Mouse (Mus musculus) midbrain, embryonic 16.5 days (tissue): ENCODE results near the gene Pde9a. TPM values are rescaled to one million over a fixed set of nuclear protein-coding genes. Genes with fewer than 3 reads are reported as not detected.
A peak's percentile ranks its signal among the peaks of the same experiment; 100 is the strongest.

ENCODE experiments used
- ATAC-seq: fragments of 200-750 bp; cut with Nextera tagmentation; 2 replicates; pipeline ENCODE4 v1.8.0; 2017; ENCODE audit warnings: moderate TSS enrichment
- H3K27ac ChIP-seq: fragments of 300-500 bp; sonication (generic); 2 replicates; pipeline ENCODE4 v1.5.1; 2014; ENCODE audit warnings: mild to moderate bottlenecking, low read length, mixed read lengths
- H3K27me3 ChIP-seq: fragments of 300-500 bp; sonication (generic); 2 replicates; pipeline ENCODE4 v1.6.1; 2014; ENCODE audit warnings: low read depth, low read length, mixed read lengths; ENCODE audit not compliant: control insufficient read depth, insufficient read depth
- H3K36me3 ChIP-seq: fragments of 300-500 bp; sonication (generic); 2 replicates; pipeline ENCODE4 v1.6.1; 2014; ENCODE audit warnings: mild to moderate bottlenecking, low read length, moderate library complexity, mixed read lengths; ENCODE audit not compliant: control insufficient read depth, insufficient read depth
- H3K4me1 ChIP-seq: fragments of 300-500 bp; sonication (generic); 2 replicates; pipeline ENCODE4 v1.6.1; 2014; ENCODE audit warnings: mild to moderate bottlenecking, low read length, mixed read lengths; ENCODE audit not compliant: control insufficient read depth, insufficient read depth
- H3K4me2 ChIP-seq: fragments of 300-500 bp; sonication (generic); 2 replicates; pipeline ENCODE4 v1.6.1; 2014; ENCODE audit warnings: mild to moderate bottlenecking, low read length, mixed read lengths
- H3K4me3 ChIP-seq: fragments of 300-500 bp; sonication (generic); 2 replicates; pipeline ENCODE4 v1.5.1; 2014; ENCODE audit warnings: low read depth, mild to moderate bottlenecking, low read length, moderate library complexity, mixed read lengths
- H3K9ac ChIP-seq: fragments of 300-500 bp; sonication (generic); 2 replicates; pipeline ENCODE4 v1.6.1; 2014; ENCODE audit warnings: low read depth, low read length, mixed read lengths
- H3K9me3 ChIP-seq: fragments of 300-500 bp; sonication (generic); replicated peaks from 2 replicates; pipeline ENCODE4 v1.6.1; 2014; ENCODE audit warnings: mild to moderate bottlenecking, low read length, mixed read lengths; ENCODE audit not compliant: control insufficient read depth, poor library complexity, severe bottlenecking
- WGBS: fragments of 180-500 bp; shearing (Covaris S2); extraction: QIAGEN DNeasy Blood & Tissue Kit; methylation state at CpG from one replicate; pipeline ENCODE4 v1.1.7; 2014; 5-methylcytosine and 5-hydroxymethylcytosine counted together
- polyA plus RNA-seq: library from polyadenylated mRNA; unstranded; fragments of >200 nt; fragmentation: Nextera tagmentation; extraction: Ambion mirVana; gene quantifications from 2 replicates; pipeline ENCODE4 v1.2.1, GENCODE M21; 2015

The Pde9a gene
- polyA plus RNA-seq, 1 experiment from 2014 or later, result 33.1 TPM

DNA sequence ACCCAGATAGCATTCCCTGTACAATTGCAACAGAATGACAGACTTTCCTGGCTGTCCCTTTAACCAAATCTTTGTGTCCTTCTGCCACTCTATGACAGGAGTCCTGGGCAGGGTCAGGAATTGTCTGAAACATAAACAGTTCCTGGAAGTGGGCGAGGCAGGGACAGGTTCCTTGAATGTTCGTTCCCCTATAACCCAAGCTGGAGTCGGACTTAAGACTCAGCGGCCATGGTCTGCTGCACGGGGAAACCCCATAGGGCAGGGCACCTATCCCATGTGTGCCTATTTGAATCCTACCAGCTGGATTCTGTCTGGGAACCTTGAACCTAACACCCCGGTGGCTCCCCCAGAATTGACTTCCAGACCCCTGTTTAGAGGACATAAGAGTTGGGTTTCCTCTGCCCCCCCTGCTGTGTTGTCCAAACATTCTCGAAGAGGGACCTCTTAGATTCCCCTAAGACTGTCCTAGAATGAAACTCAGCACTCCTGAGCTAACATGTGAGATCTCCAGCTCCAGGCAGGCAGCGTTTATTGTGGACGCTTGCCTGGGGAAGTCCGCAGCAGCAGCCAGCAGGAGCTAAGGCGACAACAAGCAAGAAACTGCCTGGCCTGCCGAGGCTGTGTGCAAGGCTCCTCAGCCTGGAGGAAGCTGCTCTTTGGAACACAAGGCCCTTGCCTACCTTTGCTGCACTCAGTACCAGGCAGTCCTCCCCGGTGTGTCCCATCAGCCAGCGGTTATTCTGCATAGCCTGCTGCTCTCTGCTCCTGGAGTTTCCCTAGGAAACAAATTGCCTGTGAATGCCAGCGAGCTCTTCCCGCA, 48.2 kb downstream of the Pde9a start:
- Histone ChIP-seq H3K9ac (peak overlapping the region; percentile 41), H3K36me3 (peaks cover 8% of the 10 kb centered on the region), H3K4me2 (peak overlapping the region; percentile 32), H3K9me3 (no peaks in the 10 kb centered on the region), H3K4me3 (no peak overlapping the region), H3K4me1 (peaks cover 23% of the 10 kb centered on the region), H3K27me3 (0 out of 2 replicates have a peak, but pooled peaks cover 2% of the 10 kb centered on the region), H3K27ac (peak overlapping the region; percentile 72)
- WGBS, result 12% methylated on average over 16 of the region's 16 CpGs
- peak; percentile 46; the same call in 1 of the 2 replicates for ATAC-seq

DNA sequence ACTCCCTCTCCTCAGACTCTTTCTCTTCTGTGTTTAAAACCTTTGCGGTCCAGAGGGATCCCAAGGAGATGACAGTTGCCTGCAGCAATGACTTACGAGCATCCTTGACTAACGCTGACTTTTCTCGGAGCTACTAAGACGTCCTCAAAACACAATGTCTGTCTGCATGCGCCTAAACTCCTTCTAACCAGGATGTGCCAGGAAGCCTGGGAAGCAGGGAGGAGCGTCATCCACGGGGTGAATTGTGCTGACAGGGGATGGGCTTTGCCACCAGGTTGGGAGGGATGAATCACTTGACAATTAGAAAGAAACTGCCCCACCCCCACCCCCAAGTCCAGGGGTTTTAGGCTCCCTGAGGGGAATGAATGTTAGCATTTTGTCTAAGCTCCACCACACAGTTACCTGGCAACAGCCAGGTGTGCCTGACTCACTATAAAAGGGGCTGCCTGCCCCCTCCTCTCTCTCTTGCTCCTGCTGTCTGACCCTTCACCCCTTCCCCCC, 48.9 kb downstream of the Pde9a start:
- H3K4me3 ChIP-seq, result no peak overlapping the region
- H3K9ac ChIP-seq, result peak overlapping the region; percentile 41
- peak overlapping the region; percentile 32 for H3K4me2 ChIP-seq
- H3K36me3 ChIP-seq, result peaks cover 5% of the 10 kb centered on the region
- peak overlapping the region; percentile 72 for H3K27ac ChIP-seq
- ATAC-seq, result peak; percentile 31; the same call in 1 of the 2 replicates
- 0 out of 2 replicates have a peak, but pooled peaks cover 2% of the 10 kb centered on the region for H3K27me3 ChIP-seq
- no peaks in the 10 kb centered on the region for H3K9me3 ChIP-seq
- peaks cover 23% of the 10 kb centered on the region for H3K4me1 ChIP-seq
- WGBS, result 6% methylated on average over 8 of the region's 8 CpGs

DNA sequence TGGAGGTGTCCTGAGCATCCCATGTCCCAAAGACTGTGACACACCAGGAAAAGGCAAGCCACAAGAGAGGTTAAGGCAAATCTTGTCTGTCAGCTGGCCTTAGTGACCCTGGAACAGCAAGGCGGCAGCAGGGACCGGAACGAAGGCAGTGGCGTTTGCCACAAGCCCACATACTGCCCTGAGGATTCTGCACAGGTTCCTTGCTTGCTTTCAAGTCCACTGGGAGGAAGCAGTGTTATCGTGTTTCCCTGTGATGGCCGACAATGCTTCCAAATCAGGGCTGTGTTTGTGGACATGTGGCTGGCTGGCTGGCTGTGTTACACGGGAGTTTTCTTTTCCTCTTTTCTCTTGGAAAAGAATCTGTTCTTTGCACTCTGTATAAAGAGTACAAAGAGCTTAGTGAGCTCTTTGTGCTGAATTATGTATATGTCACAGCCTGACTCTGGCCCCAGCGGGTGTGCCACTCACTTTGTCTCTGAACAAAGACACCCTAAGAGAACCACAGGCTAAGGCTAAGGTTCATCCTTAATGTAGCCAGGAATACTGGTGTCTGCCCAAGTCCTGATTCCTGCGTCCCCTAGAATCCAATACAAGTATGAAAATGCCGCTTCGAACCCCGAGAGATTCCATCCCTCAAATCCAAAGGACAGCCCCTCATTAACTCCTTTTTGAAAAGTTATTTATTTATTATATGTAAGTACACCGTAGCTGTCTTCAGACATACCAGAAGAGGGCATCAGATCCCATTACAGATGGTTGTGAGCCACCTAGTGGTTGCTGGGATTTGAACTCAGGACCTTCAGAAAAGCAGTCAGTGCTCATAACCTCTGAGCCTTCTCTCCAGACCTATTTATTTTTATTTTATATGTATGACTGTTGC, 50.2 kb downstream of the Pde9a start:
- H3K27ac ChIP-seq, result peak overlapping the region; percentile 60
- H3K4me3 ChIP-seq, result no peak overlapping the region
- 0 out of 2 replicates have a peak, but pooled peaks cover 2% of the 10 kb centered on the region for H3K27me3 ChIP-seq
- H3K9me3 ChIP-seq, result no peaks in the 10 kb centered on the region
- H3K4me1 ChIP-seq, result peaks cover 23% of the 10 kb centered on the region
- ATAC-seq, result no peak
- no peak overlapping the region for H3K4me2 ChIP-seq
- H3K9ac ChIP-seq, result no peak overlapping the region; the same call in 1 of the 2 replicates
- no peaks in the 10 kb centered on the region for H3K36me3 ChIP-seq
- 19% methylated on average over 13 of the region's 13 CpGs for WGBS

DNA sequence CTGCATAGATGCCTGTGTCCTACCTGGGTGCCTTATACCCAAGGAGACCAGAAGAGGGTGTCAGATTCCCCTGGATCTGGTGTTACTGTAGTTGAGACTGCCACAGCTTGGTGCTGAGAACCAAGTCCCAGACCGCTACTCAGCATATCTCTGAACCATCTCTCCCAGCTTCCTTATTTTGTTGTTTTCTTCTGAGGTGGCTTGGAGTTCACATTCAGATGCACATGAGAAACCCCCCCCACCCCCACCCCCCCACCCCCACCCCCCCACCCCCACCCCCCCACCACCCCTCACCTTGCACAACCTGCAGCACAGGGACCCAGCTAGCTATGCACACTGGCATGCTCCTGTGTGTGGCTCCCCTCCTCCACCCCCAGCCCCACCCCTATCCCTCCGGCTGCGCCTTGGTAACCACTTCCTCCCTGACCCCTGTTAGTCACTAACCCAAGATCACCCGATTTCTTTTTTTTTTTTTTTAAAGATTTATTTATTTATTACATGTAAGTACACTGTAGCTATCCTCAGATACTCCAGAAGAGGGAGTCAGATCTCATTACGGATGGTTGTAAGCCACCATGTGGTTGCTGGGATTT, 50.9 kb downstream of the Pde9a start:
- WGBS, result 91% methylated on average over 4 of the region's 5 CpGs
- no peak for ATAC-seq
- no peak overlapping the region for H3K9ac ChIP-seq
- H3K4me3 ChIP-seq, result no peak overlapping the region
- H3K4me2 ChIP-seq, result no peak overlapping the region
- peaks cover 23% of the 10 kb centered on the region for H3K4me1 ChIP-seq
- no peaks in the 10 kb centered on the region for H3K36me3 ChIP-seq
- no peaks in the 10 kb centered on the region; the same call in 1 of the 2 replicates for H3K9me3 ChIP-seq
- 0 out of 2 replicates have a peak, but pooled peaks cover 2% of the 10 kb centered on the region for H3K27me3 ChIP-seq
- H3K27ac ChIP-seq, result no peak overlapping the region

DNA sequence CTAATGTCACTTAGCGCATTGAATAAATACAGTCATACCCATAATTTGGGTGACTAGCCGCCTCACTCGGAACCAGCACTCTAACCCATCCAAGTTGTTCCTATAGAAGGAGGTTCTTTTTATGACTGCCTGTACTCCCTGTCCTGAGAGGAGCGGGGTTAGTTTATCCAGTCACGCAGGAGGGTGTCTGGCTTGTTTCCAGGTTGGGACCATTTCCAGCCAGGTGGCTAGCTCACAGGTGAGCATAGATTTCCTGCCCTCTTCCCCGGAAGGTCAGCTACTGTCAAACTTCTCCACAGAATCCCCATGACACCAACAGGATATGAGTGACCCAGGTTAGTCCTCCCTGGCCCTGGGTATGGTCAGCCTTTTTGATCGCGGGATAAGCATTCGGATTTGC, 51.5 kb downstream of the Pde9a start:
- H3K9ac ChIP-seq, result no peak overlapping the region
- 0 out of 2 replicates have a peak, but pooled peaks cover 2% of the 10 kb centered on the region for H3K27me3 ChIP-seq
- no peak for ATAC-seq
- H3K9me3 ChIP-seq, result no peaks in the 10 kb centered on the region; the same call in 1 of the 2 replicates
- no peak overlapping the region for H3K4me3 ChIP-seq
- no peak overlapping the region for H3K4me2 ChIP-seq
- H3K4me1 ChIP-seq, result peaks cover 23% of the 10 kb centered on the region
- 93% methylated on average over 9 of the region's 9 CpGs for WGBS
- H3K27ac ChIP-seq, result no peak overlapping the region
- H3K36me3 ChIP-seq, result no peaks in the 10 kb centered on the region

DNA sequence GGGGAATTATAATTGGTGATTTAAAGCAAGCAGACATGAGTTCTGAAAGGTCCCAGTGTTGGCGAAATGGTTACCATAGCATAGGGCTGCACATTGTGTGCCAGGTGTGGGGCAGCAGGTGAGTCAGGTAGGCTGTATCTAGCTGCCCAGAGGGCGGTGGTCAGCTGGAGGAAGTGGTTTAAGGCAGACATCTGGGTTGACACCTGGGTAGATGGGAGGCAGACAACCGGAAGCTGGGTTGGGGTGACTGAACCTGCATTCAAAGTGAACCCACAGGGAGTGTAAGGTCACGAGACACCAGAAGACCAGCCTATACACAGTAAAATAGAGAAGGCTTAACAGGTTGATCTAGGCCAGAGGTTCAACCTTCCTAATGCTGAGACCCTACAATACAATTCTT, 54.0 kb downstream of the Pde9a start:
- 86% methylated on average over 4 of the region's 4 CpGs for WGBS
- ATAC-seq, result no peak

DNA sequence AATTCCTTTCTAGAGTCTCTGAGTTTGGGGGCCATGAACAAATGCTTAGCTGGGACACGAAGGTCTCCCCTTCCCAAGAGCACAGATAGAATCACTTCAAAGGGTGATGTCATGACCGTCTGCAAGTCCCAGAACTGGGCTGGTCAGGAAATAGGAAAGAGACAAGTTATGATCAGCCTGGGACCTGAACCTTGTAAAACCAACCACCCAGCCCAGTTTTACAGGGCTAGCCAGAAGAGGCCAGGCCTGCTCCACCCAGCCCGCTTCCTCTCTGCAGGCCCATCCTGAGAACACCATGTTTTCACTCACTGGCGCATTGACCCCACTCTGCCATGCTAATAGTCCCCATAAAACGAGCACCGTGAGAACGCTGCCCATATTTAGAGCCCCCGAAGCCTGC, 56.5 kb downstream of the Pde9a start:
- Histone ChIP-seq H3K4me2 (no peak overlapping the region), H3K27me3 (no peaks in the 10 kb centered on the region), H3K27ac (no peak overlapping the region), H3K9ac (no peak overlapping the region), H3K9me3 (no peaks in the 10 kb centered on the region; the same call in 1 of the 2 replicates), H3K36me3 (no peaks in the 10 kb centered on the region; the same call in 1 of the 2 replicates), H3K4me3 (no peak overlapping the region), H3K4me1 (no peaks in the 10 kb centered on the region)
- no peak for ATAC-seq
- WGBS, result 94% methylated on average over 8 of the region's 8 CpGs

More for the DNA sequence above, 54.0 kb downstream of the Pde9a start:
- no peak overlapping the region for H3K27ac ChIP-seq
- no peaks in the 10 kb centered on the region for H3K27me3 ChIP-seq
- no peak overlapping the region for H3K4me3 ChIP-seq
- H3K4me1 ChIP-seq, result peaks cover 6% of the 10 kb centered on the region
- no peak overlapping the region for H3K9ac ChIP-seq
- no peak overlapping the region for H3K4me2 ChIP-seq
- H3K36me3 ChIP-seq, result no peaks in the 10 kb centered on the region
- no peaks in the 10 kb centered on the region; the same call in 1 of the 2 replicates for H3K9me3 ChIP-seq

DNA sequence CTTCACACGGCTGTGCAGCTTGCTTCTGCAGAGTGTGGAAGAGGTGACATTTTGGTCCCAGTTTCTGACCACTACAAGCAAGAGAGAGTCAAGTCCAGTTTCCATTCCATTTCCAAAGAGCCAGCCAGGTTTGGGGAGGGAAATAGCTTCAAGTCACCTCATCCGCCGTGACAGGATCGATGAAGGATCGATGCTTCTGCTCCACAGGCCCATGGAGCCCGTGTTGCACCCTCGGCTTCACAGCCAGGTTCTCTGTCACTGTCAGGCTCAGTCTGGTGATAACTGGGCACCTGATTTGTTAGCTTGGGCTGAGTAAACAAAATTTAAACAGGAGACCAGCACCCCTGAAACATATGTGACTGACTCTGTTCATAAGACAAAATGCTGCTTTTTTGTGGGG, 58.2 kb downstream of the Pde9a start:
- H3K9me3 ChIP-seq, result no peaks in the 10 kb centered on the region; the same call in 1 of the 2 replicates
- H3K4me2 ChIP-seq, result no peak overlapping the region
- ATAC-seq, result no peak
- H3K4me1 ChIP-seq, result no peaks in the 10 kb centered on the region
- no peaks in the 10 kb centered on the region; the same call in none of the 2 replicates for H3K36me3 ChIP-seq
- H3K27ac ChIP-seq, result no peak overlapping the region
- H3K9ac ChIP-seq, result no peak overlapping the region
- WGBS, result 67% methylated on average over 7 of the region's 7 CpGs
- H3K27me3 ChIP-seq, result no peaks in the 10 kb centered on the region
- no peak overlapping the region for H3K4me3 ChIP-seq
